Mouse (Mus musculus) liver, adult 2 months (tissue): ENCODE results near the gene Mfng.

Experiments
- CTCF ChIP-seq: fragments of 200-500 bp; IDR thresholded peaks from 2 replicates; pipeline ENCODE4 v1.5.1; 2011; ENCODE audit warnings: low read depth, low read length, control low read depth
- POLR2A ChIP-seq: fragments of 200-500 bp; IDR thresholded peaks from 2 replicates; pipeline ENCODE4 v1.6.1; 2011; ENCODE audit warnings: low read length, control low read depth; ENCODE audit not compliant: insufficient read depth; ENCODE audit errors: extremely low read depth

- TF ChIP-seq POLR2A (no peak), CTCF (no peak)
Measured at GRCm38 (mm10) chr15:78763210-78763609, 10.1 kb downstream of the Mfng start.
